Mouse (Mus musculus): ENCODE results near the gene Stxbp4. TPM values are rescaled to one million over a fixed set of nuclear protein-coding genes. Genes with fewer than 3 reads are reported as not detected.

Stxbp4 gene
- total RNA-seq, 2 experiments from 2014 or later = 9.4 to 12.2 TPM

DNA sequence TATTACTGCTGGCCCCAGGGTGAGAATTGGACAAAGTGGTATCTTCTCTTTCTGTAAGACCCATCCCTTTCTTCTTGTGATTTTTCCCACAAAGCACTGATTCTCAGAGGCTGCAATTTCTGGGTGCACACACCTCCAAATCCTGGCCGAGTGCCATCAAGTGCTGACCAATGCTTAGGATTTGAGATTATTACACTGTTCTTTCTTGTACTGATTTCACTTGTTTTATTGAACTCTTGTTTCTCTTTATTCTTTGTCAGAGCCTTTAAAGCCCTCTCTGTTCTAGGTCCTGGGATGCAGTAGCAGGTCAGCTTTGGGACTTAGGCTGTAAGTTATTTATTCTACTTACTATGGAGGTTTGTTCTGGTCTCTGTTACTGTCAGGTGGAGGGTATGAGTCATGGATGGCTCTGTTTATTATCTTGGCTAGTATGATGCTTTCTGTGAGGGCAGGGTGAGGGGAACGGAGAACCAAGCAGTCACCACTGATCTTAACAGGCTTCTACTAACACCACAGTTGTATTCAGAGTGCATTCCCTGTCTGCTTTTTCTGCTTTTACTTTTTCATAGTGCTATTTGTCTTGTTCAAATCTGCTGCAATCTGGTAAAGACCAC lies 67.1 kb downstream of the Stxbp4 start:
- no peak for DNase-seq (ENCODE audit: low spot score in 2 of 2)

DNA sequence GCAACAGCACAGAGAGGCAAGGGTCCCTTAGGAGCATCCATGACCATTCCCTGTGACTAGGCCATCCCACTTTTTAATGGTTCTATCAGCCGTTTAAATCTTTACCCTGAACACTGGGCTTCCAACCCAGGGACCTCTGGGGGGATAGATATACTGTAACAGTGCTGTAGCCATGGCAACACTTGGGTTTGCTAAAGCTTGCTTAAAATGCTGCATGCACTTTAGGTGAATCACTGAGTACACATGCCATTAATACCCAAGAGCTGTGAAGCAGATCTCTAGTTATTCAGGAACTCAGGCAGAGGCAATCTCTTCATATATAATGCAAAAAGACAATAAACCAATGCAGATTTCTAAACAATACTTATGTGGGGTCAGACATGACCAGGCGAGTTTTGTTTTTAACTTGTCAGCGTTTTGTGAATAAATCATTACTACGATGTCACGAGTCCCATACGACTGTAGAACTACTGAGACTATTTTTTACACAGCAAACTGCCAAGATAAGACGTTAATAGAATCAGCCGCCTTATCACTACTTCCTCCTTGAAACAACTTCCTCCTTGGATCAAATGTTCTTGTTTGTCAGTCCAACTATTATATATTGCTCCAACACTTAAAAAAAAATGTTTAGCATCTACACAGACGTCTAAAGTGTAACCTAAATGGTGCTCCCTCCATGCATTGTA lies 79.4 kb downstream of the Stxbp4 start:
- DNase-seq (ENCODE audit: low spot score in 2 of 2) = no peak

DNA sequence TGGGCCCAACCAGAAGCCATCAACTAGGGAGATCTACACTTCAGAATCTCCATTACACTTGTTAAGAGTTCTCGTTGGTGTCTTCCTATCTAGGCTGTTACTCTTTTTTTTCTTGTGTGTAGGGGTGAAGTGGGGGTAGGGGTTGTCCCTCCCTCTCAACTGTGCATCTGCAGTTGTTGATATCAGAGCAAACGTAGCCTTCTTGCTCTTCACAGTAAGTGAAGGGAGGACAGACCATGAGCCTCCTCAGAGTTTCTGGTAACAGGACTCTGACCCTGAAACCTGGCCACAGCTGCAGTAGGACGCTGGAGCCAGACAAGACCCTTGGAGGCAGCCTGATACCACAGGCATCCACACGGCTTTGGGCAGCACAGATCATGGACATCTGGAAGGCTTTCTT lies 81.4 kb downstream of the Stxbp4 start:
- DNase-seq (ENCODE audit: low spot score in 2 of 2) = no peak

DNA sequence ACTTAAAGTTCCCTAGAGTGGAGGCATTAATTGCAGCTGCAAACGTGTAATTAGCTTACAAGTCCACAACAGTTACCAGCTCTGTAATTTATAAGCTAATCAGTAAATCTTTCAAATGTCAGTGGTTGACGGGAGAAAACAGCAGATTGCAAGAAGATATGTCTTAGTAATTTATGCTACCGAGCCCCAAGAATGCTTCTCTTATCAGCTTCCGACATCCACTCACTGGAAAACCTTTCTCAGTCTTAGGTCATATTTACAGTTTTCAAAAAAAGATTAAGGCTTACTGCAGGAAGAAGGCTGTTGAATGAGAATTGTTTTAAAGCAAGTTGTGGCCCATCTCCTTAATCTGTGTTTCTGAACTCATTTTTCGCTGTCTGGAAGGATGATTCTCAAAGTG lies 83.9 kb downstream of the Stxbp4 start:
- no peak for DNase-seq (ENCODE audit: low spot score in 2 of 2)

DNA sequence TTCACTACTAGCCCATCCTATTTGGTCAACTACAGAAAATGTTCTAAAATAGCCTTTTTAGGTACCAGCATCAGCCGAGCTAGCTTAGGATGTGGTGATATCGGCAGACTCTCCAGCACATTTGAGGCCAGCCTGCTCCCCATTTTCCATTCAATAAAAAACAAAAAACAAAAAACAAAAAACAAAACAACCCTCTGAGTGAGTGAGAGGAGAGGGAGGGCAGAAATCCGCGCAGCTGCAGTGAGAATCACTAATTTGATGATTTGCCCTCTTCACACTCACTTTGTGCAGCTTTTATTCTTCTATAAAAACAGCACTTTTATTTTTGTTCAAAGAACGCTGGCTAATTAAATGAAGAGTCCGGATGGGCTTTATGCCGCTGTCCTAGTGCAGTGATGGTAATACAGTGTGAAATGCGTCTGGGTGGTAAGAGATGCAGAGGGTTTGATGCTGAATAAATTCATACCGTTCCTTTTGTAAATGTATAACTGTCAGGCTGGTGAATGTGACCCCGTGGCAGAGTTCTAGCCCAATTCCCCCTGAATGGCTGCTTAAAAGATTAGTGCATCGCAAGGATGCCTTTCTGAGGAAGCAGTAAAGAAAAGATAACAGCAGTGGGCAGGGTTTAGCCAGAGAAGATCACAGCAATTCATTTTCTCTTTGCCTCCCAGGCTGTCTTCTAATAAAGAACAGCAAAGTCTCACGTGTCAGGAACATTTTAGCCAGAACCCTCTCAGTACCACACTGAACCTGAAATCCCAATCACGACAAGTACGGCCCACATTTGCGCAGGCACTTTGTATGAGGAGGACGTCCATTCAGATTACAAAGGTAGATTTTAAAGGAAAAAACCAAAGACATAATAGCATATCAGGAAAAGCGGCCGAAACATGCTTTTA lies 85.3 kb downstream of the Stxbp4 start:
- DNase-seq (ENCODE audit: low spot score in 2 of 2) = no peak

DNA sequence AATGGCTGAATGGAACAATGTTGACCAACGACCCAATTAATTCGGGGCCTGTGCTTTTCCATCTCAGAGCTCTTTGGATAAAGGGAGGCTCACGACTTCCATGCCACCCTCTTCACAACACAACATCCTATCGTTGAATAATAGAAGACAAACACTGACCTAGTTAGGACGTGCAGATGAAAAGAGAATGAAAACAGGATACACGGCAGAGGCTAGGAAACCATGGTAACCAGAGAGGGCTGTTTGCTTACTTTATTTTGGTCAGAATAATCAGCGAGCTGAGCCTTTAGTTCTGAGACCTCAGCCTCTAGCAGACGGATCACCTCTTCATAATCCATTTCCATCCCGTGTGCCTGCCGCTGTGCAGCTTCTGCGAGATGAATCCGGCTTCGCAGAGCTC lies 89.3 kb downstream of the Stxbp4 start:
- DNase-seq (ENCODE audit: low spot score in 2 of 2) = peak; percentile 22 to 65

DNA sequence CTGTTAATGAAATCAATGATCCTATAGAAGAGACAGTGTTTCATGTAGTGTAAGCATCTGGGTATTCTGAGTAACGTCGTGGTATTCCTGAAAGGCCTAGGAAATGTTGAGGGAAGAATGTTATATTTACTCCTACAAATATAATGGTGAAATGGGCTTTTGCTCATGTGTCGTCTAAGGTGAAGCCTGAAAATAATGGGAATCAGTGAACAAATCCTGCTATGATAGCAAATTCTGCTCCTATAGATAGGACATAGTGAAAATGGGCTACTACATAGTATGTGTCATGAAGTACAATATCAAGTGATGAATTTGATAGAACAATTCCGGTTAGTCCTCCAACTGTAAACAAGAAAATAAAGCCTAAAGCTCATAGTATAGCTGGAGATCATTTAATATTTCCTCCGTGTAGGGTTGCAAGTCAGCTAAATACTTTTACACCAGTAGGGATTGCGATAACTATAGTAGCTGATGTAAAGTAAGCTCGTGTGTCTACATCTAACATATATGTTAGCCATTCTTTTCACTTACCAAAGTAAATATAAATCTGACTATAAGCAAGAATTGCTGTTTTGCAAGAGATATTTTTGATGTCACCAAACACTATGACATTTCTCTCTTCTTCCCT lies 99.1 kb downstream of the Stxbp4 start:
- no peak for DNase-seq (ENCODE audit: low spot score in 2 of 2)

DNA sequence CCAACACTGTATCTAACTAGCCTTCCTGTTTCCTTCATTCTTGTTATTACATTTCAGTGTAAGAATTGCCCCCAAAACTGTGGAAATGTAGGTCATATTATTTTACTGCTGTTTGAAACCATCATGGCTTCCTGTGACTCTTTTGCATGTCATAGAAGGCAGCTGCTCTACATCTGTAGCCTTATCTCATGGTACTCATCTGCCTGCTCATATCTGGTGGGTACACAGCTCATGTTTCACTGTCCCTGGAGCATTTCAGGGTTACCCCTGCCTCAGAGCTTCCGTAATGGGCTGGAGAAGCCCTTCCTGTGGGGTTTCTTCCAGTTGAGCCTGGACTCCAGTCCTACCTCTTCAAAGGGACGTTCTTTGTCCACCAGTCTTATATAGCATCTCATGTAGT lies 112.6 kb downstream of the Stxbp4 start:
- DNase-seq (ENCODE audit: low spot score in 2 of 2) = no peak

DNA sequence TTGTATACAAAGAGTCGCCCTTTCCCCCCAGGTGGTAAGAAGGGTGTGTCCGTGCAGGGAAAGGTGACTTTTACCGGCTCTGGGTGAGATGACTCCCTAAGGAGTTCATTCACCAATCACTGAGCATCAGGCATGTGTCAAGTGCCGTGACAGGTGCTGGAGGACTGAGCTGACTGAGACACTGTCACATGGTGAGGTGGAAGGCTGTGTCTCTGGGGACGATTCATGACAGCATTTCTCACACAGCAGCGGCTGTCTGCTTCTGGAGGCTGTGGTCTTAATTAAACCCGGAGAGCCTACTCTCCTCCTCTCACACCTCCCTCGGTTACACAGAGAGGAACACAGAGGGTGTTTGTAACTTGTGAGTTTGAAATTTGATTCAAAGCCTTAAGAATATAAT lies 116.8 kb downstream of the Stxbp4 start:
- no peak for DNase-seq (ENCODE audit: low spot score in 2 of 2)

DNA sequence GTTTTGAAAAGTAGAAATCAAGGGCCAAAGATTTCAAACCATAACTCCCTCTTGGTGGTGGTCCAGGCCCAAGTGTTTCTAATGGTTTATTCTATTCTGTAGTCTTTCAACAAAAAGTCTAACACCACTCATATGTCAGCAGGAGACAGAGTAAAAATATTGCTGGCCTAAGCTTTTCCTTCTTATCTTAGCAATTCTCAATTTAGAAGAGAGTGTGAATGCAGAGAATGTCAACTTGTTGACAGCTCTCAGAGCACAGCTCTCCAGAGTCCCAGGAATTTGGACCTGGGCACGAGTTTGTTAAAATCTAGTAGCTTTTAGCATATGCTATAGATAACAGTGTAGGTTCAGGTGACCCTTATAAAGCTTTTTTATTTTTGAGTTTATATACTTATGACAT lies 120.1 kb downstream of the Stxbp4 start:
- DNase-seq (ENCODE audit: low spot score in 2 of 2) = no peak

DNA sequence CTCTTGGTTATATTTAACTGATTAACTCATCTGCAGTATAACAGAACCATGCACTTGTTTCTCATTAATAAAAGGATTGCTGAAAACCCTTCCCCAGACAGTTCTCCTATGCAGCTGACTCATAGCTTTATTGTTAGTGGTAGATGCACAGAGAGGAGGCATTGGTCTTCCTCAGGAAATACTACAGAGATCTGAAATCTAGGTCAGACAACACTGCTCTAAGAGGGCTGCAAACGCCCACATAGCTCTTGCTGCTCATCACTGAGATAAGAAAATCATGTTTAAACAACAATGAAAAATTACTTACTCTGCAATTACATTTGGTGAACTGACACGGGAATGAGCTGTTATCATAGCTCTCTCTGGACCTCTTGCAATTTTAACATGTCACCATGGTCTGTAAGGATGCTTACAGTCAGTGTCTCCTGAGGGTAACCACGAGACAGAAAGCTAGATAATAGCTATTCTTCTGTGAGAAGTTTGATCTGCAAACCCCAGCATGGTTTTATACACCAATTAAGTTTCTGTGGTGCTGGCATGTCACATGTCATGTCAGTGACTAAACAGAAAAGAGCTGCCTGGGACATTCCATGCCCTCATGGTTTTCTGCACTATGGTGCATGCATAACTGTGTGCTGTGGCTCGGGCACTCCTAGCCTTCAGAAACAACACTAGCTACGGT lies 125.2 kb downstream of the Stxbp4 start:
- DNase-seq (ENCODE audit: low spot score in 2 of 2) = no peak

DNA sequence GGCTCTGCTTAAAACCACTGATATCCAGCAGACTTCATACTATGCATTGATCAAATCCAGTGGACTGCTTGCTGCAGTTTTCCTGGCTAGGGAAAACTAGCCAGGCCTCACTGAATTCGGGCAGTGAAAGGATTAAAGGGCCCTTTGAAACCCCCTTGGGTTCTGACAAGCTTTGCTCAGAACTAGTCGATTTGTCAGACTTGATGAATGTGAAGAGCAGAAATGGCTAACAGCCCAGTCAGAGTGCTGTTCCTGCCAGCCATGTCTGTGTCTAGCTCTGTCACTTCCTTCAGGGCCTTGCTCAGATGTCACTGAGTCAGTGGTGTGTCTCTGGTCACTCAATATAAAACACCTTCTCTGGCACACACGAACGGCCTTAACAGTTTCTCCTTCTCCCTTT lies 136.0 kb downstream of the Stxbp4 start:
- no peak for DNase-seq (ENCODE audit: low spot score in 2 of 2)

DNA sequence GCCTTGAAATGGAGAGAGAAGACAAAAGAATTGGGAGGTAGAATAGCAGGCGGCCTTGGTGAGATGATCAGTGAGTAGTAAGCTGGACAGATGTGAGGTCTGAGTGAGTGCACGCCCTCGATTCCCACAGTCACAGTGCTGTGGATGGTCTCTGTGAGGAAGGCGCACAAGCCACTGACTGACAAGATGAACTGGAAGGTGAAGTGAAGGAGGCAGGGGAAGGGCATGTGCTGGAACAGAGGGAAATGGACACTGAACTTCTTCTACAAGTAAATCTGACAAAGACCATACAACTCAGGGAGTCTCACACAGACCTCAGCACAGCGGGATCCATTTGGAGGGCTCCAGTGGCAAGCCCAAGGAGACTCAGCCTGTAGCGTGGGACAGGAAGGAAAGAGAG lies 138.0 kb downstream of the Stxbp4 start:
- DNase-seq (ENCODE audit: low spot score in 2 of 2) = no peak

DNA sequence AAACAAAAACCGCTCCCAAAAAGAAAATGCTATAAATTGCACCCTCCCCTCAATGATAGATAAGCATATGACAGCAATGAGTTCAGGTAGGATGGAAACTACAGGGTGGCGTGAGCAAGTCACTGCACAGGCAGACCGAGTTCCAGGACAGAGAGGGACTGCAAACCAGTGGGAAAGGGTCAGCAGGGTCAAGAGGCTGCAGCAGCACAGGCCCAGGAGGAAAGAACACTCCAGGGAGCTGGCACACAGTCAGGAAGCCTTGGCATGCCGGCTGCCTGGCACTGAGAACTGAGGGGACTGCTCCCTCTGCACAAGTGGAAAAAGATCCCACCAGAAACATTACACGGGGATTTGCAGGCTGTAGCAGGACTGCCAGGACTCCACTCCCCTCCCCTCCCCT lies 139.4 kb downstream of the Stxbp4 start:
- peak in 1 of 2 experiments; percentile 41 for DNase-seq (ENCODE audit: low spot score in 2 of 2)

DNA sequence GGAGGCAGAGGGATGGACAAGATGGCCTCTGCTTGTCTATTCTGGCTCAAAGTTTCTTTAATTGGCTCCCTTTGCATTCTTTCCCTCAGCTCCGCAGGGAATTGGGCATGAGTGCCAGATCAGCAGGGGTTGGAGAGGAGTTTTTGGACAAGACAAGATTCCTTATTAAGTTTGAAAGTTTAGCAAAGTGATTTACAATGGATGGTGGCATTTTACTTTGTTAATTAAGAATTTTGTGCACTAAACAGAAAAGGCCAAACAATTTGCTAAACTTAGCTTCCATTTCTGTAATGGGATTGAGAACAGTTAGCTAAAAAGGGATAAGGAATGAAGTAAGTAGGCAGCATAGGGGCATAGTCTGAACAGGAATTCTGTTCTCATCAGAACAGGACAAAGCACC lies 142.9 kb downstream of the Stxbp4 start:
- peak in 1 of 2 experiments; percentile 9 for DNase-seq (ENCODE audit: low spot score in 2 of 2)

DNA sequence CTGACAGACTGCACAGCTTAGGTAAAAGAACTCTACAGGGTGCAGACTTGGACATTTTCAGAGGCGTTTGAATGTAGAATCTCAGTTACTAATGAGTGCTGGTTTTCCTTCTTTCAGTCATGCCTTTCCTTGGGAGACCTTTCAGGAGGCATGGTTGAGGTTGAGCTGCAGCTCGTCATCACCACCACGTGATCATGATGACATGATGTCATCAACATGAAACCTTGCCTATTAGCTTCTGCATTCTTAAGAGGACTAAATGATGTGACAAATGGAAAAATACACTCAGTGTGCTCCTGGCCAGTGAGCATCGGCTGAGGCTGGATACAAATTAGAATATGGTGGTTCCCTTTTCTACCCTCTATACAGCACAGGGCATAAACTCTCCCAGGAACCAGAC lies 145.4 kb downstream of the Stxbp4 start:
- DNase-seq (ENCODE audit: low spot score in 2 of 2) = no peak

DNA sequence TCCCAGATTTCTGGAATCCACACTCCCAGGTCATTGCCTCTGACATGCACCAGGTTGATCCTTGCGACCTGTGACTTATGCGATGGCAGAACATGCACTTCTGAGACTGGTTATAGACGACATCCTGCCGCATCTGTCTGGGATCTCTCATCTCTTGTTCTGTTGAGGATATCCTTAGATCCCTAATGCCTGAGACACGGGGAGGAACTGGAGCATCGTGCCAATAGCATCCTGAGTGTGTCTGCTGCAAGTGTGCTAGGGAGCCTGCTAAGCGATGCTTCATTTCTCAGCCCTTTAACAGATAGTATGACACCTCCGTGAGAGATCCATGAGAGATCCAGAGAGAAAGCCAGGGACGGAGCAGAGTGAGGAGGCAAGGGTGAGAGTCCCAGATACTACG lies 148.7 kb downstream of the Stxbp4 start:
- DNase-seq (ENCODE audit: low spot score in 2 of 2) = no peak

DNA sequence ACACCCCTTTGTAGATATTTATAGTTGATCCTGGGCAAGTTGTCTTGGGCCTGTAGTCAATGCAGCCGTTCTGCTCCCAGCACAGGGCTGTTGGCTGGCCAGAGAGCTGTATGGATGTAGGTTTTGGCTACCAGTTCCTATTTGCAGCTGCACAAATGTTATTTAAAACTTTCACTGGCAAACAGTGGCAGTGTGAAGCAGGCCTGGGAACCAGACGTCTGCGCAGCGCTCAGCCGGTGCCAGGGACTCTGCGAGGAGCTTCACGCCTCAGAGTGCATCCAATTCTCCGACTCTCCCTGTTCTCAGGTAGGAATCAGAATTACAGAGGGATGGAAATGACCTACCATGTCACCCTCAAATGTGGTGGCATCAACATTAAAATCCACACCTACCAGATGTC lies 150.2 kb downstream of the Stxbp4 start:
- DNase-seq (ENCODE audit: low spot score in 2 of 2) = no peak

DNA sequence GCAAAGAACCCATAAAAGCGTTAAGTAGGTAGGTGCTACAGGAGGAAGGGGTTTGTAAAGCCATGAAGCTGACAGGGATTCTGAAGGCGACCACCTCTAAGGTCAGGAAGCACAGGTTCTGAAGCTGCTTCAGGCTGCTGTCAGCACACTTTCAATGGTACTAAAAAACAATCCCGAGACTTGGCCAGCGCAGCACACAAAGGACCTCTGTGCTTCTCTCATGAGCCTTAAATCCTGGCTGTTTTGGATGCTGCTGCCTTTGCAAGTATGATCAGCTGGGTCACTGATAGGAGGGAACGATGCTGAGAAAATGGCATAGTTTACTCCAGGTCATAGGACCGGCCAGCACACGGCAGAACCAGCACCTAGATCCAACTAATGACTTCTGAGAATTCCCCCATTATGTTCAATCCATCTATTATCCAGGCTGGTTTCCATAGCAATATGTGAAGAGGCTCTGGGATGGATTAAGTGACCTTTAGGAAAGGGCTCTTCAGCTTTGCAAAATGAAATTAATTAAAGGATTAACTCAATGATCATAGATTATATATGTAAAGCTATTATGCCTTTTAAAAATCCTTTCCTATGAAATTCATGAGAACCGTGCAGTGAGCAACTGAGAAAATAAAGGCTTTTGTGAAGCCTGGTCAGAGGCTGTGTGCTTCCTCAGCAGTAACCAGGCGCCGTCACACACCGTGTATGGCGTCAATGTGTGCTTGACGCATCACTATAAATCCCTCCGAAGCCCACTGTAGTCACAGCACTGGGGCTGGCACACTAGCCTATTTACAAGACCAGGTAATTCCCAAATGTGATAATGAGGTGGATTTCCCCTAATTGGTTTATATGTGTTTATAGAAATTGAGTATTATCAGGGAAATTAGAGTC lies 152.9 kb downstream of the Stxbp4 start:
- DNase-seq (ENCODE audit: low spot score in 2 of 2) = no peak

DNA sequence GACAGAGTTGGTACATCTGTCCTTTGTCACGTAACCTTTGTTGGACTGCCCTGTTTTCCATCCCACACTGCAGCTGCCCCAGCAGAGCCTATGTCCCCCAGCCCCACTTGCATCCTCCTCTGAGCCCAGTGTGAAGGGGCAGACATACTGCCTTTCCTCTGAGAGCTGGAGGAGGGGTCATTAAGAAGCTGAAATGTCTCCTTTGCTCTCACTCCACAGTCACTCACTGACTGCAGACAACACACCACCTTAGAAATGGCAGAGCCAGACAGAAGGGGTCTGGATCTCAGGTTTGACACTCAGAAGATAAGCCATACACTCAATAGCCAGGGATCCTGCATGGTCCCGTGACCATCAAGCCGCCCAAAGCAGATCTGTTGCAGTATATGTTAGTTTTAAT lies 154.1 kb downstream of the Stxbp4 start:
- DNase-seq (ENCODE audit: low spot score in 2 of 2) = no peak

Data from layer of hippocampus, postnatal 14 days (tissue).